Mouse (Mus musculus) layer of hippocampus, adult 2 months (tissue): Measurements from ENCODE around the gene Arid2. TPM values are rescaled to one million over a fixed set of nuclear protein-coding genes. Genes with fewer than 3 reads are reported as not detected.

Experiments
- DNase-seq, 2 experiments: peaks; one replicate each; pipeline ENCODE4 v3.0.0; 2022; ENCODE audit warnings: low spot score in 2 of 2
- H3K27ac ChIP-seq: fragments of 200-600 bp; 2 replicates; pipeline ENCODE4 v1.8.1; 2022
- H3K4me3 ChIP-seq: fragments of 200-600 bp; 2 replicates; pipeline ENCODE4 v1.8.1; 2022; ENCODE audit warnings: mild to moderate bottlenecking
- CTCF ChIP-seq: fragments of 200-600 bp; conservative IDR thresholded peaks from 2 replicates; pipeline ENCODE4 v1.8.1; 2022; ENCODE audit warnings: antibody characterized with exemption, mild to moderate bottlenecking, moderate library complexity
- total RNA-seq, 2 experiments: library from RNA; stranded (reverse); gene quantifications; 2 replicates each; pipeline ENCODE4 v1.2.3; 2021

Gene Arid2
- total RNA-seq, 2 experiments from 2014 or later, result 34.9 to 36.6 TPM

DNA sequence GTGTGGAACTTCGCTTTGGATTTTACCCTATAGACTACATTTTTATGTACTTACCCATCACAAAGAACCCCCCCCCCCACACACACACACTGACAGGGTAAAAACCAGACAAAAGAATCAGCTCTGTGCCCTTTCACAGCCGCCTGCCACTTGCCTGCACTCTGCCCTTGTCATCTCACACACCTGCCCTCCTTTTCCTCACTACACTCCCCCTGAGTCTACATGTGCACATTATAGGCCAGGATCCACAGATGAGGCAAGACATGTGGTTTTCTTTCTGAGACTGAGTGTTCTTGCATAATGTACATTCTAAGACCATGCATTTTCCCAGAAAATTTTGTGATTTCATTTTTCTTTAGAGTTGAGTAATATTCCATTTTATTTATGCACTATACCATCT is 12.1 kb upstream of the Arid2 start:
- Histone ChIP-seq H3K27ac (no peak overlapping the region), H3K4me3 (no peak overlapping the region)
- no peak for TF ChIP-seq CTCF
- DNase-seq, result no peak

DNA sequence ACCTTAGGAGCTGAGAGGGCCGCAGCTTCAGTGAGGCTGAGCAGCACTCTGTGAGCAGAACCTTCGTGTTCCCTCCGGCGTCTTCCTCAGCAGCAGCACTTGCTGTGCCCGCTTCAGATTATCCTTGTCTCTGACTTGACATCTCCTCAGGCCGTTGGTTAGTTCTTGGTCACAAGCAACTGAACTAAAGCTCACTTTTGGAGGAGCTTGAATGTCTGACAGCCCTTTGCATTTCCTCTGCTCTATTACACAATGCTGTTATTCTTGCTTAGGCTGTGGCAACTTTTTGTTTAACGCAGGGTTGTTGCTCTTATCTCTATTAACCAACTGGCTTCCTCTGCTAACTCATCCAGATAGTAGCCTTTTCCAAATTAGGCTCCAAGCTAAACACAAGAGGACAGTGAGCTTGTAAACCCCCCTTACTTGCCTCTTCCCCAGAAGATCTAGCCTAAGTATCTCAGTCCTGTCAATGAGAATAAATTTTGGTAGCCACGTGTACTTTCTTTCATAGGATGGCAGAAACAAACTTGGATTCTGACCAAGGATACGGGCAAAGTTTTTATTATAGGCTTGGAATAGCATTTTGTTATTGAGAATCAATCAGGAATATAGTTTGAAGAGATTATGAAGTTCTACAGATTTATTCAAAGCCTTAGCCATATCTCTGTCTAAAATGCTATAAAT is 11.4 kb upstream of the Arid2 start:
- Histone ChIP-seq H3K27ac (no peak overlapping the region), H3K4me3 (no peak overlapping the region)
- no peak for TF ChIP-seq CTCF
- DNase-seq, result no peak

DNA sequence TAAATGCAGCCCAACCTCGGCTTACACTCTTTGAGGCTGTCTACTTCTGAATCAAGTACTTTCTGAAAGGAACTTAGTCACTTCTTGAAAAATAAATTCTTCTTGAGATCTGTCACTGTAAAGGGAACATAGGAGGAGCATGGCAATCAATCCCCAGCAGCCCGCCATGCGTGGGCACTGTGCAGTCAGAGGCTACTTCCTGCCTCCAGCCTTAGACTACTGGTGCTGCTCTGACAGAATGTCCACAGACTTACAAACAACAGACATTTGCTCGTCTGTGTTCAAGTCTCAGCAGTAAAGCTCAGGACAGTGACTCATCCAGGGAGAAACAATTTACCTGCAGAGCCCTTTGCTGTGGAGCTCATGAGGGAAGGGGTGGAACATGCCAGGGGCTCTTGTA is 10.3 kb upstream of the Arid2 start:
- TF ChIP-seq CTCF, result no peak
- Histone ChIP-seq H3K27ac (no peak overlapping the region), H3K4me3 (no peak overlapping the region)
- DNase-seq, result no peak

DNA sequence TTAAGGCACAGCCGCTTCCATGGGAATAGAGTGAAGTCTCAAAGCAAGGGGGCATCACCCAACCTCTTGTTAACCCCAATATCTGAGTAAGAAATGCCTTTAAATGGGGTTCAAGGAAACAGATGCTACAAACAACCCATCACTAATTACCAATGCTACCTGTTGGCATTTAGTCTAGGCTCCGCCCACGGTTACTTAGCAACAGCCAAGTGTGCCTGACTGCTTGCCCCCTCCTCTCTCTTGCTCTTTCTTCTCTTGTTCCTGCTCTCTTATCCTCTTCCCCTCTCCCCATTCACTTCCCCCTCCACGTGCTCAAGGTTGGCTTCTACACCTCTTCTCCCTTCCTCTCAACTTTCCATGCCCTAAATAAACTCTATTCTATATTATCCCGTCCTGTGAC is 6.1 kb upstream of the Arid2 start:
- DNase-seq, result no peak
- TF ChIP-seq CTCF, result no peak
- H3K27ac ChIP-seq, result no peak overlapping the region
- no peak overlapping the region for H3K4me3 ChIP-seq

DNA sequence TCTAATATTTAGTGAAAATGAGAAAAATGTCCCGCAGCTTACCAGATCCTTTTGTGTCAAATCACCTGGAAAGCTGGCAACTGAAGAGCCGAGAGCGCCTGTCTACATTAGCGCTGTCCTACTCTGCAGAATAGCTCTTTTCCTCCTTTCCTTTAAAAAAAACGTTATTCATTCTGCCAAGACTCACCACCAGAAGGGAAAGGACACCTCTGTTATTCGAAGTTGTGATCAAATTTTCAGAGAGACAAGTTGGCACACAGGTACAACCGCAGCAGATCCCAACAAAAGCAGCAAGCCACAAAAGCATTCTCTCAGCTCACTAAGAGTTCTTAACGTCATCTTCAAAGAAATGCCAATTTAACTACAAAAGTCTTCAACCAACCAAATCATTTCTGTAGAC is 4.2 kb upstream of the Arid2 start:
- H3K4me3 ChIP-seq, result peak overlapping the region; percentile 83
- TF ChIP-seq CTCF, result no peak
- no peak for DNase-seq
- H3K27ac ChIP-seq, result no peak overlapping the region; the same call in 1 of the 2 replicates

DNA sequence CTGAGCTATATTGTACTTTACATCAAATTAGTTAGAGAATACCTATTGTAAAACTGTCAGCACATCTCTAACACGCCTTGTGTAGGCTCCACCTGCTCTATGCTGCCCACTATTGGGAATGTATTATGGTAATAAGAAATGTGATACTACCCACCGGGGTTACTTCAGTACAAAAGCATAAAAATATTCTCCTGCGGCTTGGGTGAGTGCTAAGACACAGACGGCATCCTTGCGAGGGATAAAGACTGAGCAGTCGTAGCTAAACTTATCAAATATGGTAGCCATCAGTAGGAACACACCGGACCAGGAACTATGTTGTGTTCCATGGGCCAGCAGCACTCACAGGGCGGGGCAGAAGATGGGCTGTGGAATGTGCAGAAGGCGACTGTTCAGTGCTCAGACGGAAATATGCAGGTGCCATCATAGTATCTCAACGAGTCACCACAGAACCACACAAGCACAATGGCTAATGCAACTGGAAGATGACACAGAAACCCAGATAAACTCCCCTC is 3.3 kb upstream of the Arid2 start:
- peak; percentile 70 for TF ChIP-seq CTCF
- DNase-seq, result peak in 1 of 2 experiments; percentile 17

DNA sequence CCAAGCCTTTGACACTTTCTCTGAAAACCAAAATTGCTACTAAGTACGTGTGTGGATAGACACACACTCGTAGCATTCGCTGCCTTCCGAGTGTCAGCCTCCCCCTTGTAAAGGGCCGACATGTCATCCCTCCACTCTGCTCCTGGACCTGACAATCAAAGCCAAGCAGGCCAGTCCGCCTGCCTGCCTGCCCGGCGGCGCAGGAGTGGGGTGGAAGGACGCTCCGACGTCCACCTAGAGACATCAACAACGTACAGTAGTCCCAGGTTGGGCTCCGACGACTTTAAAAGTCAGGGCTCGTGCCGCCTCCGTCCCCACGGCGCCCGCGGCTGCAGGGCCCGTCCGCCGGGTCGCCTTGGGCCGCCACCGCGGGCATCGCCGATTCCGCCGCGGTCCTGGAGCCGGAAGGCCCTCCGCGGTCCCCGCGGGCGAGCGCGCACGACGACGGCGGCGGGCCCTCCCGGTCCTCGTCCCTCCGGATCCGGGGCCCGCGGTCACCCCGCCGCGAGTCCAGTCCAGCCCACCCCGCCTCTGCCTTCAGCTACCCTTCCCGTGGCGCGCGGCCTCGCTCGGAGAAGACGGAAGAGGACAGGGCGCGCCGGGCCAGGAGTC is 2.5 kb upstream of the Arid2 start:
- no peak for DNase-seq
- Histone ChIP-seq H3K4me3 (peak overlapping the region; percentile 83), H3K27ac (peak overlapping the region; percentile 99)
- no peak for TF ChIP-seq CTCF

More for the DNA sequence above, 3.3 kb upstream of the Arid2 start:
- H3K27ac ChIP-seq, result peak overlapping the region; percentile 99
- H3K4me3 ChIP-seq, result peak overlapping the region; percentile 83

DNA sequence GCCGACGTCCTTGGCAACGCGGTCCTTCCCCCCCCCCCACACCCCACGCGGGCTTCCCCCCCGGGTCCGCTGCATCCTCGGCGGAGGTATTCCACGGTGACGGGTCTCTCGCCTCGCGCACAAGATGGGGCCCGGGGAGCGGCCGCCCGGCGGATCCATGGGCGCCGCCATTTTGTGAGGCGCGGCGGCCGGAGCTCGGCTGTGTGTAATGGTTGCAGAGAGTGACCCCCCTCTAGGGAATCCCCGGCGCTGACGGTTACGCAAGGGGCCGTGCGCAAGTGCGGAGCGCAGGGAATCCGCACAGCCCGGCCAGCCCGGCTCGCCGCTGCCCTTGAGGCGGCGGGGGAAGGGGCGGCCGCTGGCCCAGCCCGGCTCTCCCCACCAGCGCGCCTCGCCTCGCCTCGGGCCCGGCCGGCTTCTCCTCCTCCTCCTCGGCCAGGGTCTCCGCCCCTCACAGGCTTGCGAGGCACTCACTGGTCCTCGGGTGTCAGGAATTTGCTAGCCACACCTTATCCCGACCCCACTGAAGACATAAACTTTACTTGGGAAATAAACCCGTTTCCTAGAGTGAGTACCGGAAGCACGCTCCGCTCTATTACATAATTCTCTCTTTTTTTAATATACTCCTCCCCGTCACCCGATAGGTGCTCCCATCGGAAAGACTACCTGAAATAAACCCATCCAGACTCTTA is 1.8 kb upstream of the Arid2 start:
- peak; percentile 86 to 92 for DNase-seq
- peak overlapping the region; percentile 99 for H3K27ac ChIP-seq
- peak overlapping the region; percentile 83 for H3K4me3 ChIP-seq
- no peak for TF ChIP-seq CTCF

DNA sequence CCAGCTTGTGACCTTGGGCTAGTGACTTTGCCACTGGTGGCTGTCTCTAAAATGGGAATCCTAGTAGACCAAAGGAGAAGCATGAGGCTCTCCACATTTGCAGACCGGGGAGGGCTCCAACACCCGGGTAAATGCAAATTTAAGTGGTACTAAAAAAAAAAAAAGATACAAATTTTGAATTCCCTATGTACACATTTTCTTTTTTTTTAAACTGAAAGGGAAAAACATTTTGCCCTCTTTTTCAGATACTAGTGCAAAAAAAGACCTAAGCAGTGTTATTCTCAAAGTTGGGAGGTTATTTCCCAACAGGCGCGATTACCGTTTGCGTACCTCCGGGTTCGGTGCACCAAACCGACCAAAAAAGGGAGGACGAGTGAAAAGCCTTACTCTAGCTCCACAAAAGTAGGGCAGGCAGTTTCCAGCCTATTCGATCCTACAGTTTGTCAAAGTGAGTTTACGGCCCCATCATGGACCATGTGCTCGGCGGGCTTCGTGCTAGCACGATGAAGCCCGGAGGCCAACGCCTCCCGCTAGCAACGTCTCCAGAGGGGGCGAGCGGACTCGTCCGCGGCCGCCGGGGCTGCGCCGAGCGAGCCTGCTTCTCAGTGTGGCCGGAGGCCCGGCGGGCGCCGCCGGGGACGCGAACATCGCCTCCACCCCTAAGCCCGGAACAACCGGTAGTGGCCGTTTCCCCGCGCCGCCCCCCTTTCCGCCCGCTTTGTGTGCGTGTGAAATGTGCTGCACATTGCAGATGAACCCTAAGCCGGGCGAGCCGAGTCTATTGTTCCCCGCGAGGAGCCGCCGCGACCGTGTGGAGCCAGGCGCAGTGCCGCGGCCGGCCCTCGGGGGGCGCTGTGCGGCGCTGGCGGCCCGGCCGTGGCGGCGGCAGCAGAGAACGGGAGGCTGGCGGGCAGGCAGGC is 1.0 kb upstream of the Arid2 start:
- DNase-seq, result peak; percentile 92 to 93
- TF ChIP-seq CTCF, result peak; percentile 80
- Histone ChIP-seq H3K27ac (peak overlapping the region; percentile 99), H3K4me3 (peak overlapping the region; percentile 83)

DNA sequence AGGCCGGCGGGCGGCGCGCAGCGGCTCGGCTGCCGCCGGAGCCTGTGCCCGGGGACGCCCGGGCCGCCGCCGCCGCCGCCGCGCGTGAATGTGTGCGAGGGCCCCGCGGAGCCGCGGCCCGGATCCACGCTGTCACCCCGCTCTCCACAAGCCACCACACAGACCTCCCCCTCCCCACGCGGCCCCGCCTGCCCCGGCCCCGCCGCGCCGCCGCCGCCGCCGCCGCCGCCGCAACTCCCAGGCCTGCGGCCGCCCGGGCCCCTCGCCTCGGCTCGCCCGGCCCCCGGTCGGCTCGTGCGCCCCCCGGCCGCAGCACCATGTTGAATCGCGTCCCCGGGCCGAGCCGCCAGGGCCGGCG is 404 bp upstream of the Arid2 start:
- peak overlapping the region; percentile 99 for H3K27ac ChIP-seq
- TF ChIP-seq CTCF, result no peak
- peak overlapping the region; percentile 91 for H3K4me3 ChIP-seq
- no peak for DNase-seq

DNA sequence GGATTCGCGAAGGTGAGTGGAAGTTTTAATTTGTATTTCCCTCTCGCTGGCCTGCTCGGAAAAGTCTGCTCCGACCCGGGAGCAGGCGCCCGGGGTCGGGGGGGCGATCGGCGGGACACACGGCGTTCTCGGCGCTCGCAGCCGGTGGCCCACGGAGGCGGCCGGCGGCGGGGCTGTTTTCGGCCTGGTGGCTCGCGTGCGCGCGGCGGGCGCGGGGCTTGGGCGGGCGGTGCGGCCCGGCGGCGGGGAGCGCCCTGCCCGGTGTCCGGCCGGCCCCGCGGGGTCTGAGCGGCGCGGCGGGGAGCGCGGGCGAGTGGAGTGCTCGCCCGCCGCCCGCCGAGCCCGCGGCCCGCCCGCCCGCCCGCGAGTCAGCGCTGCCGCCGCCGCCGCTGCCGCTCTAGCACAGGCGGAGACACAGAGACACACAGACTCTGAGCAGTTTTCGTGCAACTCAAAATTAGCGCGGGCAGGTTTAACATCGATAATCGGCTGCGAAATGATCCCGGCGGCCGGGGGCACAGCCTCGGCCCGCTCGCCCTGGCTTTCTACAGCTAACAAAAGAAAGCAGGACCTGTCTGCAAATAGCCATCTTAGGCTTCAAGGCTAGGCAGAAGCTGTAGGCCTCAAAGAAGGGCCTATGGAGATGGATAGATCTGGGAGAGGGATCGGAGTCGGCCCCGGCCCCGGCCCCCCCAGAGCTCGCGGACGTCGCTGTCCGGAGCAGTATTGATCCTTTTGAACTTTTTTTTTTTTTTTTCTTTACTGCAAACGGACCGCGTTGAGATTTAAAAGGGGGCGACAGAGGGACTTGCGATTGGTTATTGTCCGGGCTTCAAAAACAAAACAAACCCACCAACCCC is 888 bp downstream of the Arid2 start:
- Histone ChIP-seq H3K4me3 (peak overlapping the region; percentile 91), H3K27ac (peak overlapping the region; percentile 99)
- peak; percentile 9 to 30 for DNase-seq
- no peak for TF ChIP-seq CTCF
